Mouse (Mus musculus): ENCODE measurements around the gene Setd3.
A peak's percentile ranks its signal among the peaks of the same experiment; 100 is the strongest.
"Not testable (repeated sequence)": the region's sequence is repeated elsewhere in the genome, so short reads cannot be mapped to it uniquely, and the experiment has no call there.

Gene Setd3

GRCm38 (mm10) chr12:108135610-108136208 is 43.4 kb downstream of the Setd3 start:
- DNase-seq: no peak

GRCm38 (mm10) chr12:108133181-108133580 is 45.9 kb downstream of the Setd3 start:
- DNase-seq: no peak

GRCm38 (mm10) chr12:108132450-108133070 is 46.6 kb downstream of the Setd3 start:
- peak in 1 of 2 experiments; percentile 14 for DNase-seq

- DNase-seq: peak; percentile 26 to 31
Measured at GRCm38 (mm10) chr12:108121288-108121687, 57.8 kb downstream of the Setd3 start.

GRCm38 (mm10) chr12:108120434-108120833 is 58.7 kb downstream of the Setd3 start:
- DNase-seq: no peak

GRCm38 (mm10) chr12:108119930-108120329 is 59.2 kb downstream of the Setd3 start:
- no peak for DNase-seq

- no peak for DNase-seq
Measured at GRCm38 (mm10) chr12:108118902-108119531, 60.1 kb downstream of the Setd3 start.

- no peak for DNase-seq
Measured at GRCm38 (mm10) chr12:108118503-108118901, 60.6 kb downstream of the Setd3 start.

GRCm38 (mm10) chr12:108111191-108111590 is 67.9 kb downstream of the Setd3 start:
- no peak for DNase-seq

GRCm38 (mm10) chr12:108110674-108111073 is 68.4 kb downstream of the Setd3 start:
- DNase-seq: no peak

GRCm38 (mm10) chr12:108109732-108110131 is 69.4 kb downstream of the Setd3 start:
- DNase-seq: no peak

- DNase-seq: not testable (repeated sequence)
Measured at GRCm38 (mm10) chr12:108108591-108108990, 70.5 kb downstream of the Setd3 start.

- no peak for DNase-seq
Measured at GRCm38 (mm10) chr12:108103292-108103691, 75.8 kb downstream of the Setd3 start.

GRCm38 (mm10) chr12:108102119-108102518 is 77.0 kb downstream of the Setd3 start:
- DNase-seq: no peak

- no peak for DNase-seq
Measured at GRCm38 (mm10) chr12:108100181-108100580, 78.9 kb downstream of the Setd3 start.

GRCm38 (mm10) chr12:108098201-108098980 is 80.7 kb downstream of the Setd3 start:
- peak in 1 of 2 experiments; percentile 31 for DNase-seq

GRCm38 (mm10) chr12:108097643-108098042 is 81.5 kb downstream of the Setd3 start:
- no peak for DNase-seq

- no peak for DNase-seq
Measured at GRCm38 (mm10) chr12:108088253-108088652, 90.9 kb downstream of the Setd3 start.

- DNase-seq: no peak
Measured at GRCm38 (mm10) chr12:108087489-108087888, 91.6 kb downstream of the Setd3 start.

- no peak for DNase-seq
Measured at GRCm38 (mm10) chr12:108078122-108078752, 100.9 kb downstream of the Setd3 start.

- DNase-seq: no peak
Measured at GRCm38 (mm10) chr12:108072907-108073306, 106.2 kb downstream of the Setd3 start.
